Comparison of ENCODE assay signal across 20 mouse cellular contexts in genomic region chr5:134168033-134168432, GRCm38 (mm10).
"Had no signal": no experiment of that assay in that cellular context is flagged by ENCODE, and none has a peak within 500 bp of the region (broad histone marks: within the 10 kb centered on the region; RNA-seq: fewer than 3 reads in every experiment).

No protein-coding gene starts in this region.

- H3K27me3 ChIP-seq: limb, embryonic 12.5 days; limb, embryonic 15.5 days; midbrain, embryonic 12.5 days; midbrain, embryonic 15.5 days; neural tube, embryonic 13.5 days had no signal

- H3K9me3 ChIP-seq: limb, embryonic 12.5 days; limb, embryonic 15.5 days; midbrain, embryonic 12.5 days; midbrain, embryonic 15.5 days; neural tube, embryonic 13.5 days had no signal

- DNase-seq: left cerebral cortex, postnatal 4 days; liver, postnatal 0 days; lung, embryonic 14.5 days; retina, postnatal 1 day; right cerebral cortex, postnatal 25 days; spleen, adult 18-20 months; thymus, adult 18-20 months; thymus, postnatal 36 days had no signal

- H3K27ac ChIP-seq: limb, embryonic 12.5 days; limb, embryonic 15.5 days; liver, embryonic 14.5 days; macrophage; midbrain, embryonic 12.5 days; midbrain, embryonic 15.5 days; neural tube, embryonic 13.5 days had no signal

- H3K9ac ChIP-seq: limb, embryonic 12.5 days; limb, embryonic 15.5 days; liver, embryonic 14.5 days; liver, postnatal 0 days; lung, embryonic 14.5 days; midbrain, embryonic 12.5 days; midbrain, embryonic 15.5 days; neural tube, embryonic 13.5 days had no signal

- H3K4me3 ChIP-seq: limb, embryonic 12.5 days; limb, embryonic 15.5 days; midbrain, embryonic 12.5 days; midbrain, embryonic 15.5 days; myocyte; neural tube, embryonic 13.5 days had no signal

- H3K4me1 ChIP-seq: limb, embryonic 12.5 days had no signal

- ATAC-seq: inflammation-experienced regulatory T-cells, adult 6 months; intestine, embryonic 16.5 days; liver, postnatal 0 days; lung, postnatal 0 days; midbrain, embryonic 15.5 days had no signal

- H3K4me2 ChIP-seq: limb, embryonic 12.5 days; limb, embryonic 15.5 days; liver, embryonic 11.5 days; lung, embryonic 14.5 days; midbrain, embryonic 12.5 days; midbrain, embryonic 15.5 days; neural tube, embryonic 13.5 days had no signal
